Mouse (Mus musculus) splenic B cell, adult 2 months (primary cell): ENCODE results near the gene Pfas.
A peak's percentile ranks its signal among the peaks of the same experiment; 100 is the strongest.

ENCODE experiments used
- DNase-seq: peaks from one replicate; pipeline ENCODE4 v3.0.0-alpha.2; 2011; ENCODE audit warnings: low read depth, low spot score
- H3K27me3 ChIP-seq: 2 replicates; pipeline ENCODE4 v1.6.1; 2012; ENCODE audit warnings: mild to moderate bottlenecking, low read length, moderate library complexity, mixed read lengths; ENCODE audit not compliant: control insufficient read depth, poor library complexity, insufficient read depth, severe bottlenecking
- H3K36me3 ChIP-seq: 2 replicates; pipeline ENCODE4 v1.6.1; 2012; ENCODE audit warnings: mild to moderate bottlenecking, low read length, moderate library complexity, mixed read lengths; ENCODE audit not compliant: control insufficient read depth, poor library complexity, insufficient read depth, severe bottlenecking

Pfas gene

GRCm38 (mm10) chr11:69008182-69009121 is at the start of gene Pfas:
Pfas (minus strand) TSS chr11:69008460.
- Histone ChIP-seq H3K27me3 (no peaks in the 10 kb centered on the region), H3K36me3 (no peaks in the 10 kb centered on the region)
- peak; percentile 93 for DNase-seq

DNA sequence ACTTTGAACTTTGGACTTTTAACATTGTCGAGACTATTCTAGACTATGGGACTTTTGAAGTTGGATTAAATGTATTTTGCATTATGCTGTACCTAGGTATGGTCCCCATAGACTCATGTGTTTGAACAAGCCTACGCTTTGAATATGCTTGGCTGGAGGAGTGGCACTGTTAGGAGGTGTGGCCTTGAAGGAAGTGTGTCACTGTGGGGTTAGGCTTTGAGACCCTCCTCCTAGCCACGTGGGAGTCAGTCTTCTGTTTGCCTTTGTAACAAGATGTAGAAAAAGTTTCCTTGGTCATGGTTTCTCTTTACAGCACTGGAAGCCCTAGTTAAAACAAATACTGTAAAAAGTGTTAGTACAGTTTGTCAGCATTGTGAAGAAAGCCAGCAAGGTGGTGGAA is 45.6 kb upstream of the Pfas start:
- Histone ChIP-seq H3K27me3 (no peaks in the 10 kb centered on the region), H3K36me3 (no peaks in the 10 kb centered on the region)
- peak; percentile 36 for DNase-seq

DNA sequence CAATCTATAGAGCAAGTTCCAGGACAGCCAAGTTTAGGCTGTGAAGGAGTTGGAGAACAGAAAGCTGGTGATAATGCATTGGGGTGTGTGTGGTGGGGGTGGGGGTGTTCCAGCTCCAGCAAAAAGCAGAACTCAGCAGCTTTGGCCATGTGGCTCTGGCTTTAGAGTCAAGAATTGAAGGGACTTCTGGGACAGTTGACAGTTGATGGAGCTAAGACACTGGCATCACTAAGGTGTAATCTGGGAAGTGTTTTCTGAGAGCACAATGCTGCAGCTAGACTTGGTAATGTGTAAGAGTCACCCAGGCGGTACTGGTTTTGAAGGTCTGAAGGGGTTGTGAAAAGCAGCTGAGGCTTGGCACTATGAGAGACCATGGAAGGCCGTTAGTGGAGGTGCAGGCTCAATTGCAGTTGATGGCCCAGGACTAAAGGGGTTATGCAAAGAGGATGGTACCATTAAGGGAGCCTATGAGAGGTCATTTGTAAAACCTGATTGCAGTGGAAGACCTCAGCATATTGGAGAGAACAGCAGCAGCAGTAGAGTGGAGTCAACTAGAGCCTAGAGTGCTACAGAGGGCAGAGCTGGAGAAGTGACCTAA is 44.7 kb upstream of the Pfas start:
- no peak for DNase-seq
- H3K27me3 ChIP-seq, result no peaks in the 10 kb centered on the region

GRCm38 (mm10) chr11:69051771-69052170 is 43.5 kb upstream of the Pfas start:
- no peak for DNase-seq
- H3K36me3 ChIP-seq, result no peaks in the 10 kb centered on the region

More for the DNA sequence above, 44.7 kb upstream of the Pfas start:
- H3K36me3 ChIP-seq, result no peaks in the 10 kb centered on the region

DNA sequence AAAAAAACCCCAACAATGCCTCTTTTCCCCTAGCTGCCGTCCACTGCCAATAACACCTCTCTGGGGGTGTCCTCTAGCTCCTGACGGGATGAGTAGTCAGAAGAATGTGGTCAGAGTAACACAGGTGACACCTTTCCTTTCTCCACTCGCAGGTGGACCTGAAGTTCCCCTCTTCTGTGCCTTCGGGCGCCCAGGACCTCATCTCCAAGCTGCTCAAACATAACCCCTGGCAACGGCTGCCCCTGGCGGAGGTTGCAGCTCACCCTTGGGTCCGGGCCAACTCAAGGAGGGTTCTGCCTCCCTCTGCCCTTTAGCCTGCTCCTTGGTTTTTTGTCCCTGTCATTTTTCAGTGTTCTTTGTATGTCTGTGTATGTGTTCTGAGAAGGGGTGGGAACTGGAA is 42.5 kb upstream of the Pfas start:
- no peaks in the 10 kb centered on the region for H3K27me3 ChIP-seq
- DNase-seq, result no peak
- H3K36me3 ChIP-seq, result no peaks in the 10 kb centered on the region

More at GRCm38 (mm10) chr11:69051771-69052170, 43.5 kb upstream of the Pfas start:
- H3K27me3 ChIP-seq, result no peaks in the 10 kb centered on the region

DNA sequence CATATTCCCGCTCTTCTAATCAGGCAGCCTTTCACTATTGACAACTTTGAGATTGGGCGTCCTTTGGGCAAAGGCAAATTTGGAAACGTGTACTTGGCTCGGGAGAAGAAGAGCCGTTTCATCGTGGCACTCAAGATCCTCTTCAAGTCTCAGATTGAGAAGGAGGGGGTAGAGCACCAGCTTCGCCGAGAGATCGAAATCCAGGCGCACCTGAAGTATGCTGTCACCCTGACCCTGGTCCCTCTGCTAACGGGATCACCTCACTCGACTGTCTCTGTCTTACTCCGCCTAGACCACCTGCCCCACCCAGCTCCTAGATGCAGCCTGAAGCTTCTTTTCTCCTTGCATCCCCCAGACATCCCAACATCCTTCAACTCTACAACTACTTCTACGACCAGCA is 39.9 kb upstream of the Pfas start:
- H3K36me3 ChIP-seq, result no peaks in the 10 kb centered on the region
- no peak for DNase-seq
- H3K27me3 ChIP-seq, result no peaks in the 10 kb centered on the region

- DNase-seq, result no peak
- no peaks in the 10 kb centered on the region for H3K36me3 ChIP-seq
- no peaks in the 10 kb centered on the region for H3K27me3 ChIP-seq
Observed at GRCm38 (mm10) chr11:69047592-69047991, 39.3 kb upstream of the Pfas start.

DNA sequence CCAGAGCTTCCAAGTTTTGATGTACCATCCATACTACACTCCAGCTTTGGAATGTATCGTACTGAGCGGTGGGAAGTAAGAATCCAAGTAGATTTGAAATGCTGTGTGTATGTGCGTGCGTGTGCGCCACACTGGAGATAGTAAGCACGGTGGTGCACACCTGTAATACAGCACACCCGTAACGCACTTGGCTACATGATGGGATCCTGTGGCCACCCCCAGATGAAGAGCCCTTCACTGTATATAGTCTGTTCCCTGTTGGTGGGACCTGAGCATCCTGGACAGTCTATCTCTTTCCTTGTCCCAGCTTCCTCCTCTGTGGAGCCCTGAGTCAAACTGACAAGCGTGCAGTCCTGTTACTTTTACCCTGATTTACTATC is 38.1 kb upstream of the Pfas start:
- Histone ChIP-seq H3K36me3 (no peaks in the 10 kb centered on the region), H3K27me3 (no peaks in the 10 kb centered on the region)
- DNase-seq, result no peak

- no peaks in the 10 kb centered on the region for H3K27me3 ChIP-seq
- peak; percentile 92 for DNase-seq
- no peaks in the 10 kb centered on the region for H3K36me3 ChIP-seq
Observed at GRCm38 (mm10) chr11:69045531-69046394, 37.5 kb upstream of the Pfas start, which contains the start of gene Aurkb. Aurkb (plus strand) TSS chr11:69045647.

DNA sequence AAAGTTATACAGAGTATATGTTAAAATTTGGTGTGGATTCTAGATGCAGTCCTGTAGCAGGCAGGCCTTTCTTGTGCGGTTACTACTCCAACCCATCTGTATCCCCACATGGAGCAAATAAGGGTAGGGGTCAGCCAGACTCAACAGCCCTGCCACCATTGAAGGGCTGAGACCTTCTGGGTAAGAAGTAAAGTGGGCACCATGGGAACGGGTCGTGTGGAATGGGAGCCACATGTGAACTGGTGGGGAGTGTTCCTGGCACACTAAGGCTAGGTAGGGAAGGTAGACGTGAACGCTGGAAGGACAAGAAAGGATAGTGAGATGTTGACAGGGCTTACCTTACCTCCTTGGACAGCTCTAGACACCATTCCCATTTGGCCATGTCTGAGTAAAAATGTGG is 29.9 kb upstream of the Pfas start:
- DNase-seq, result peak; percentile 13
- Histone ChIP-seq H3K36me3 (peaks cover 1% of the 10 kb centered on the region; the same call in 1 of the 2 replicates), H3K27me3 (no peaks in the 10 kb centered on the region)

DNA sequence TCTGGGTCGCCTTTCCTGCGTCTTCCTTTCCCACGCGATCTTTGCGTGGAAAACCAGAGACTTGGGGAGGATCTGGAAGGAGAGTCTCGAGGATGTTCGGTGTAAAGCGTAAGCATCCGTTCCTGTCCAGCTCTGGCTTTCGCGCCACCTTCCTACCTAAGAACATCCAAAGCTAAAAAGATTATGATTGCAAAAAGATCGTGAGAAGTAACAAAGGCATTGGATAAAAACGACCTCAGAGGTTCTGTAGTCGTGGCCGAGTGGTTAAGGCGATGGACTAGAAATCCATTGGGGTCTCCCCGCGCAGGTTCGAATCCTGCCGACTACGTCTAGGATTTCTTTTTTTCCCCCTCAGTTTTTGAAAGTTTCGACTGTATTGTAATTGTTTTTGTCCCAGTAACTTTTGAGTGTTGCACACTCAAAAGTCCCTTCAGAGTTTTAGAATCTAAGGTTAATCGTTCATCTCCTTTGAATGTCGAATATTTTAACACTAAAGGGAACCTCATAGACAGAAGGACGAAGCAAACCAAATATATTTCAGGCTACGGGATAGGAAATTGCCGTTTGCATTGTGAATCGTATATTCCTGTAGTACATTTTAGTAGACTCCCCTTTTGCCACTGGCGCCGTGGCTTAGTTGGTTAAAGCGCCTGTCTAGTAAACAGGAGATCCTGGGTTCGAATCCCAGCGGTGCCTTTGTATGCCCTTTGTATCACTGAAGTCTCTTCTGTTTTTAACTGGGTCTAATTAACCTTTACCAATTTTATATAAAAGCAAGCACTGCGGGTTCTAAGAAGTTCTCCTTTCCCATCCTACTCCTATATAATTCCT is 29.2 kb upstream of the Pfas start:
- DNase-seq, result peak; percentile 90
- Histone ChIP-seq H3K36me3 (peaks cover 2% of the 10 kb centered on the region; the same call in 1 of the 2 replicates), H3K27me3 (no peaks in the 10 kb centered on the region)

DNA sequence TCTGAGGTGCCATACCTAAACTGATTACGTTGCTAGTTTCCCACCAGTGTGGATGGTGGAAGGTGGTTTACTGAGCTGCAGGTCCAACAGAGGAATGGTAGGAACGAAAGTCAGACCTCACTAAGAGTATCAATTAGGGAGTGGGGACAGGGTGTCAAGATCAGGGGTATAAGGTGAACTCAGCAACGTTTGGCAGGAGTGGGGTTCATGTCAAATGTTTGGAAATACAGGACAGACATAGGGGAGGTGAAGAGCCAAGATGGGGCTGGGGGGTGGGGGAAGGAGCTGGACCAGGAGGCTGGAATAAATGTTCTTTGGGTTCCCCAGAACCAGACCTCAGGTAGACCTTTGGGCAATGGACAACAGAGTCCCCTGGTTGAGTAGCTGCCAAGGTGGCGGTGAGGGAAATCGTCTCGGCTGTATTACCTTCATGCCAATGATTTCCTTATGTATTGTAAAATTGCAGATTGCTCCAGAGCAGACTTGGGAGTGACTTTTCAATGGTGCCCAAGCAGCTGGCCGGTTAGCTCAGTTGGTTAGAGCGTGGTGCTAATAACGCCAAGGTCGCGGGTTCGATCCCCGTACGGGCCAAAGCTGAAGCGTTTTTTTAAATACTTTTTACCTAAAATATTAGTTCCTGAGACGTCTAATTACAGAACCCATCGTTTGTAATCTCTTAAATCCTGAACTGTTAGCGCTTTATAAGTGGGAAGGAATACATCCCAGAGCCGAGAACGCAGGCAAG is 28.4 kb upstream of the Pfas start:
- H3K27me3 ChIP-seq, result no peaks in the 10 kb centered on the region
- DNase-seq, result peak; percentile 95
- H3K36me3 ChIP-seq, result peaks cover 2% of the 10 kb centered on the region; the same call in 1 of the 2 replicates

- peak; percentile 85 for DNase-seq
- peaks cover 4% of the 10 kb centered on the region; the same call in 1 of the 2 replicates for H3K36me3 ChIP-seq
Observed at GRCm38 (mm10) chr11:69035849-69036248, 27.6 kb upstream of the Pfas start.

More at GRCm38 (mm10) chr11:69035849-69036248, 27.6 kb upstream of the Pfas start:
- H3K27me3 ChIP-seq, result no peaks in the 10 kb centered on the region
